Mouse (Mus musculus) G1E (cell line): ENCODE measurements around the gene Hspbap1. TPM values are rescaled to one million over a fixed set of nuclear protein-coding genes. Genes with fewer than 3 reads are reported as not detected.

Experiments used
- ATAC-seq: 2 replicates; pipeline ENCODE4 v1.8.0; 2016; ENCODE audit warnings: mild to moderate bottlenecking; ENCODE audit not compliant: insufficient number of reproducible peaks, poor library complexity, low FRiP score, severe bottlenecking; ENCODE audit errors: extremely low read depth
- DNase-seq: peaks from one replicate; pipeline ENCODE4 v3.0.0; 2012; ENCODE audit warnings: low spot score
- H3K27me3 ChIP-seq: 2 replicates; pipeline ENCODE4 v1.6.1; 2012; ENCODE audit warnings: mild to moderate bottlenecking, low read length, inconsistent platforms; ENCODE audit not compliant: insufficient read depth
- H3K36me3 ChIP-seq: replicated peaks from 2 replicates; pipeline ENCODE3; 2012; ENCODE audit warnings: mild to moderate bottlenecking, inconsistent platforms
- H3K4me1 ChIP-seq: 2 replicates; pipeline ENCODE4 v1.6.1; 2012; ENCODE audit warnings: low read depth, low read length, inconsistent platforms, mixed read lengths; ENCODE audit not compliant: insufficient read depth
- H3K4me3 ChIP-seq: 2 replicates; pipeline ENCODE4 v1.5.1; 2012; ENCODE audit warnings: low read depth, mild to moderate bottlenecking, inconsistent platforms, low read length, moderate library complexity, mixed read lengths
- H3K9me3 ChIP-seq: replicated peaks from 2 replicates; pipeline ENCODE4 v1.6.1; 2012; ENCODE audit warnings: inconsistent platforms
- CTCF ChIP-seq: IDR thresholded peaks from 2 replicates; pipeline ENCODE4 v1.5.1; 2012; ENCODE audit warnings: low read depth, low read length, inconsistent platforms, mixed read lengths
- GATA1 ChIP-seq: IDR thresholded peaks from 2 replicates; pipeline ENCODE4 v1.6.1; 2012; ENCODE audit warnings: borderline replicate concordance, low read length, inconsistent platforms, mixed read lengths
- GATA2 ChIP-seq: IDR thresholded peaks from 2 replicates; pipeline ENCODE4 v1.6.1; 2012; ENCODE audit warnings: low read depth, low read length, inconsistent platforms, borderline replicate concordance
- POLR2AphosphoS5 ChIP-seq: IDR thresholded peaks from 2 replicates; pipeline ENCODE4 v1.6.1; 2012; ENCODE audit warnings: low read depth, low read length, inconsistent platforms; ENCODE audit not compliant: insufficient replicate concordance
- TAL1 ChIP-seq: conservative IDR thresholded peaks from 2 replicates; pipeline ENCODE4 v1.6.1; 2012; ENCODE audit warnings: low read depth, low read length, inconsistent platforms, mixed read lengths
- polyA plus RNA-seq: library from polyadenylated mRNA; stranded (reverse); fragments of >175 nt; gene quantifications from 2 replicates; pipeline ENCODE4 v1.2.3, GENCODE M21; 2012
- total RNA-seq, 2 experiments: library from RNA; stranded (forward) in 1 of 2; stranded (reverse) in 1 of 2; fragments of 200-1000 nt in 1 of 2; fragments of >200 nt in 1 of 2; fragmentation: Nextera tagmentation in 1 of 2; gene quantifications; 2 replicates each; pipeline ENCODE4 v1.2.3; 2014 to 2017

Gene Hspbap1
- total and polyA plus RNA-seq, 3 experiments, result 17.5 to 31.9 (median 18.3) TPM

GRCm38 (mm10) chr16:35755502-35756334 lies 14.5 kb upstream of the Hspbap1 start:
- no peaks in the 10 kb centered on the region for H3K27me3 ChIP-seq
- peaks cover 12% of the 10 kb centered on the region for H3K36me3 ChIP-seq
- DNase-seq (no peak), ATAC-seq (peak; percentile 41; the same call in 1 of the 2 replicates)
- TF ChIP-seq POLR2AphosphoS5 (no peak), GATA2 (no peak), CTCF (no peak), GATA1 (no peak), TAL1 (no peak)
- H3K9me3 ChIP-seq, result no peaks in the 10 kb centered on the region
- H3K4me3 ChIP-seq, result peak overlapping the region; percentile 30; the same call in 1 of the 2 replicates
- peaks cover 50% of the 10 kb centered on the region for H3K4me1 ChIP-seq

DNA sequence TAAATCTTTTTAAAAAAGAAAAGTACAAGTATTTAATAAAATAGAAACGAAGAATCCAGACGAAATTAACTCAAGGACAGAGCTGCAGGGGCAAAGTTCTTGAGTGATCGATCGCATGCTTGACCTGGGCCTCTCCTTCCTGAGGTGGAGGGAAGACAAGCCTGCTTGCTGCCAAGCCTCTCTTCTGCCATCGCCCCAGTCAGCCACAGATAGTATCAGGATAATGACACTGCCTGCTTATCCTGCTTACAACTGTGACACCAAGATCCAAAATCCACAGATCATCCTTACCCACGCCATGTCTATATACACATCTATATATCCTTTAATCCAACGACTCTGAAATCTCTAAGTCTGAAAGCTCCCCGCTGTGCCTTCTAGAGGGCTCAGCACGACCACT lies 13.5 kb upstream of the Hspbap1 start:
- Histone ChIP-seq H3K9me3 (no peaks in the 10 kb centered on the region), H3K4me1 (peaks cover 56% of the 10 kb centered on the region), H3K36me3 (peaks cover 10% of the 10 kb centered on the region), H3K4me3 (peak overlapping the region; percentile 46; the same call in 1 of the 2 replicates), H3K27me3 (no peaks in the 10 kb centered on the region)
- ATAC-seq (peak; percentile 61; the same call in 1 of the 2 replicates), DNase-seq (no peak)
- TF ChIP-seq CTCF (no peak), TAL1 (no peak), POLR2AphosphoS5 (no peak), GATA1 (no peak), GATA2 (no peak)

DNA sequence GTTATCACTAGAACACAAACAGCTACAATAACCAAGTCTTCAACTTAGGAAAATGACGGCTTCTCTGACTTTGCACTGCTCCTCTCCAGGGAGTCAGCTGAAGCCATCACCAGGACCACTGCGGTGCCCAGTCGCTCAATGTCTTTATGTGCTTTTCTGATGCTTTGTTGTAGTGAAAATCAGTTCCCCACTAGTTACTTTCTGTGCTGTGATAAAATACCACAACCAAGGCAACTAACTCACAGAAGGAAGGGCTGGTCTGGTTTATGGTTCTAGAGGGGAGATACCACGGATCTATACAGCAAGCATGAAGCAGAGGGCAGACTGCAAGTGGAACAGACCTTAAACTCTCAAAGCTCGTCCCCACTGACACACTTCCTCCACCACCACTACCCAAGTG lies 10.8 kb upstream of the Hspbap1 start:
- Histone ChIP-seq H3K4me1 (peaks cover 77% of the 10 kb centered on the region), H3K27me3 (no peaks in the 10 kb centered on the region), H3K4me3 (no peak overlapping the region), H3K9me3 (no peaks in the 10 kb centered on the region), H3K36me3 (peaks cover 8% of the 10 kb centered on the region)
- no peak for ATAC-seq
- TF ChIP-seq CTCF (no peak), GATA1 (no peak), POLR2AphosphoS5 (no peak), TAL1 (no peak), GATA2 (no peak)
- no peak for DNase-seq

DNA sequence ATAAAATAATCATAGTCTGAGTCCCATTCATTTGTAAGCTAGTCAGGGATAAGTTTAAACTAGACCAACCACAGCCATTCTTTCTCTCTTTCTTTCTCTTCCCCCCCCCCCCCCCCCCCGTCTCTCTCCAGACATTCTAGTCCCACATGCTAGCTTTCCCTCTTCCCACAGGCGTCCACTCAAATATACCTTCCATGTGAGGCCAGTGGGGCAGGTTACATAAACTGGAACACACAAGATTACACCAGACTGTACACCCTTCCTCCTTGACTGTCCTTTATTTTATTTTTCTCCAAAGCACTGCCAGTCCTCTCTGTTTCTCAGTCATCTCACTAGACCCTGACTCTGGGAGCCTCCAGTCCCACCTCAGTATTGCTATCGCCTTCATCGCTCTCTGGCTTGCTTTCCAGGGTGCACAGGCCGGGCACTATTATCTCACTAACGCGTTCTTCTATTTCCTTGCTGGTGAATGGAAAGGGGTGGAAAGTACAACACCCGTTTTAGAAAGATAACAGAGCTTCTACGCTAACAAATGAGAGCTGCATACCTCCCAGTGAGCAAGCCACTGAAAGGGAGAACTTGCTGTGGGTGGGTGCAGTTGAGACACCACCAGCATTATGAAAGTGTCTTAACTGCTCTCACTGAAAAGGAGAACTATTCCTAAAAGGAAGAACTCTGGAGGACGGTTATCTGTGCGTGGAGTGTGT lies 6.4 kb upstream of the Hspbap1 start:
- Histone ChIP-seq H3K4me3 (peak overlapping the region; percentile 40; the same call in 1 of the 2 replicates), H3K27me3 (no peaks in the 10 kb centered on the region), H3K4me1 (peaks cover 83% of the 10 kb centered on the region), H3K9me3 (no peaks in the 10 kb centered on the region), H3K36me3 (peaks cover 7% of the 10 kb centered on the region)
- TF ChIP-seq POLR2AphosphoS5 (no peak), TAL1 (peak; percentile 75), GATA2 (peak; percentile 70; the same call in 1 of the 2 replicates)
- DNase-seq (peak; percentile 46), ATAC-seq (peak; percentile 85)

DNA sequence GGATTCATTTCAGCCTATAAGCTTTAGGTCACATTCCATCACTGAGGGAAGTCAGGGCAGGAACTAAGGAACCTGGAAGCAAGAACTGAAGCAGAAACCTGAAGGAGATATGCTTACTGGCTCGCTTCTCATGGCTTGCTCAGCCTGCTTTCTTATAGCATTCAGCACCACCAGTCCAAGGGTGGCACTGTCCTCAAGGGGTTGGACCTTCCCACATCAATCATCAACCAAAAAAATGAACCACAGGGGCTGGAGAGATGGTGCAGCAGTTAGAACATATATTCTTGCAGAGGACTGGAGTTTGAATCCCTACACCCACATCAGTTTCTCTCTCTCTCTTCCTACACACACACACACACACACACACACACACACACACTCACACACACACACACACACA lies 5.2 kb upstream of the Hspbap1 start:
- Histone ChIP-seq H3K27me3 (no peaks in the 10 kb centered on the region), H3K9me3 (no peaks in the 10 kb centered on the region), H3K36me3 (peaks cover 3% of the 10 kb centered on the region), H3K4me1 (peaks cover 81% of the 10 kb centered on the region), H3K4me3 (peak overlapping the region; percentile 47; the same call in 1 of the 2 replicates)
- DNase-seq (no peak), ATAC-seq (no peak)
- TF ChIP-seq CTCF, result no peak
- no peak for TF ChIP-seq TAL1
- no peak for TF ChIP-seq GATA2
- TF ChIP-seq GATA1, result no peak
- no peak for TF ChIP-seq POLR2AphosphoS5

GRCm38 (mm10) chr16:35765449-35765848 lies 4.7 kb upstream of the Hspbap1 start:
- H3K36me3 ChIP-seq, result peaks cover 3% of the 10 kb centered on the region
- TF ChIP-seq POLR2AphosphoS5, result no peak
- TF ChIP-seq CTCF, result no peak
- TF ChIP-seq TAL1, result no peak
- TF ChIP-seq GATA1, result no peak
- no peak for TF ChIP-seq GATA2
- ATAC-seq (no peak), DNase-seq (peak; percentile 8)
- no peak overlapping the region; the same call in 1 of the 2 replicates for H3K4me3 ChIP-seq
- H3K9me3 ChIP-seq, result no peaks in the 10 kb centered on the region
- H3K4me1 ChIP-seq, result peaks cover 79% of the 10 kb centered on the region
- H3K27me3 ChIP-seq, result no peaks in the 10 kb centered on the region
